Mouse (Mus musculus) right cerebral cortex, postnatal 10 days (tissue): ENCODE data around the gene Plppr2.

Experiments
- DNase-seq, 2 experiments: peaks; one replicate each; pipeline ENCODE4 v3.0.0; 2021; ENCODE audit warnings: low spot score in 2 of 2

The Plppr2 gene

GRCm38 (mm10) chr9:21961366-21961980 lies 24.6 kb downstream of the Plppr2 start:
- DNase-seq = no peak

- DNase-seq = no peak
Measured at GRCm38 (mm10) chr9:21962010-21962409, 25.2 kb downstream of the Plppr2 start.

GRCm38 (mm10) chr9:21962416-21963059 lies 25.7 kb downstream of the Plppr2 start:
- DNase-seq = peak; percentile 83 to 86

GRCm38 (mm10) chr9:21963417-21963816 lies 26.6 kb downstream of the Plppr2 start, which contains the start of gene Epor:
Gene Epor, minus strand, starts transcription at chr9:21963506.
- peak in 1 of 2 experiments; percentile 65 for DNase-seq

- DNase-seq = no peak
Measured at GRCm38 (mm10) chr9:21968883-21969282, 32.0 kb downstream of the Plppr2 start.

- DNase-seq = no peak
Measured at GRCm38 (mm10) chr9:21969304-21969703, 32.5 kb downstream of the Plppr2 start.

- DNase-seq = no peak
Measured at GRCm38 (mm10) chr9:21976626-21977175, 39.9 kb downstream of the Plppr2 start.

- DNase-seq = no peak
Measured at GRCm38 (mm10) chr9:21977331-21977730, 40.5 kb downstream of the Plppr2 start.

GRCm38 (mm10) chr9:21977972-21978371 lies 41.1 kb downstream of the Plppr2 start:
- no peak for DNase-seq

GRCm38 (mm10) chr9:21978398-21979128 lies 41.7 kb downstream of the Plppr2 start:
- DNase-seq = no peak

- no peak for DNase-seq
Measured at GRCm38 (mm10) chr9:21983911-21984310, 47.1 kb downstream of the Plppr2 start.

- no peak for DNase-seq
Measured at GRCm38 (mm10) chr9:21987592-21988342, 50.9 kb downstream of the Plppr2 start.

GRCm38 (mm10) chr9:21988421-21989101 lies 51.7 kb downstream of the Plppr2 start:
- no peak for DNase-seq

- DNase-seq = no peak
Measured at GRCm38 (mm10) chr9:21989230-21990110, 52.6 kb downstream of the Plppr2 start, which contains the start of gene Rgl3. Gene Rgl3, minus strand, starts transcription at chr9:21989446.

GRCm38 (mm10) chr9:21992227-21992626 lies 55.4 kb downstream of the Plppr2 start:
- DNase-seq = no peak

- no peak for DNase-seq
Measured at GRCm38 (mm10) chr9:21996178-21996867, 59.5 kb downstream of the Plppr2 start.
